Mouse (Mus musculus) heart, postnatal 36 days (tissue): ENCODE results near the gene Smad3. TPM values are rescaled to one million over a fixed set of nuclear protein-coding genes. Genes with fewer than 3 reads are reported as not detected.

Experiments
- DNase-seq, 2 experiments: peaks; one replicate each; pipeline ENCODE4 v3.0.0; 2021 to 2022
- intact Hi-C: fragments of 180-260 bp; cut with DNase I; formaldehyde crosslinking; loops from one replicate; pipeline ENCODE4 v1.15.1; 2025
- total RNA-seq, 2 experiments: library from RNA; stranded (reverse); gene quantifications; 2 replicates each; pipeline ENCODE4 v1.2.3; 2021

The Smad3 gene
- total RNA-seq, 2 experiments from 2014 or later = 12.5 to 13.2 TPM

DNA sequence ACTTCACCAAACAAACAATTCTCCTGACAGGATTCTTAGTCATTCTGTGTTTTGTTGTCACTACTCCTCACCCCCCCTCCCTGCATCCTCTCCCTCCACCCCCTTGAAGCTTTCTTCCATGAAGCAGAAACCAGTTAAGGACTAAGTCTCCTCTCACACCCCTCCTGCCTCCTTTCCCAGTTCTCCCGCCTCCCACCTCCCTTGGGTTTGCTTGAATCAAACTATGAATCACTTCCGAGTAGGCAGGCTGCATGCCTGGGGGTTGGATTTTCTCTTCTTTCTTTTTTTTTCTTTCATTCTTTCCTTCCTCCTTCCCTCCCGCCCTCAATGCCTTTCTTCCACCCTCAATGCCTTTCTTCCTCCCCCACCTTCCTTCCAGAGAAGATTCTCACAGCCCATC, 80.2 kb downstream of the Smad3 start:
- no peak for DNase-seq
- intact Hi-C loops = no loop called here

GRCm38 (mm10) chr9:63674613-63675012, 83.2 kb downstream of the Smad3 start:
- DNase-seq = no peak

DNA sequence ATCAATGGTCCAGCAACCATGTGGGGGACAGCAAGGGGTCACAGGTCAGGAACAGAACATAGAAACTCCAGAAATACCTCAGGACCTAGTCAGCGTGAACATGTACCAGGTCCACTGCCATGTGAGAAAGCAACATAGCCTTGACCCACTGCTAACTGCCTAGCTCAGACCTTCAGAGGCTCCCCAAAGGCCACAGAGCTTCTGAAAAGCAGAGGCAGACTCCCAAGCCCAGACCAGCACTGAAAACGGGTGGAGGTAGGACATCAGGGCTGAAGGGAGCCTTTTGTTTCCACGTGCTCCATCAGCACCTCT, 84.3 kb downstream of the Smad3 start:
- intact Hi-C loops = no loop called here
- no peak for DNase-seq

More at GRCm38 (mm10) chr9:63674613-63675012, 83.2 kb downstream of the Smad3 start:
- intact Hi-C loops = no loop called here

DNA sequence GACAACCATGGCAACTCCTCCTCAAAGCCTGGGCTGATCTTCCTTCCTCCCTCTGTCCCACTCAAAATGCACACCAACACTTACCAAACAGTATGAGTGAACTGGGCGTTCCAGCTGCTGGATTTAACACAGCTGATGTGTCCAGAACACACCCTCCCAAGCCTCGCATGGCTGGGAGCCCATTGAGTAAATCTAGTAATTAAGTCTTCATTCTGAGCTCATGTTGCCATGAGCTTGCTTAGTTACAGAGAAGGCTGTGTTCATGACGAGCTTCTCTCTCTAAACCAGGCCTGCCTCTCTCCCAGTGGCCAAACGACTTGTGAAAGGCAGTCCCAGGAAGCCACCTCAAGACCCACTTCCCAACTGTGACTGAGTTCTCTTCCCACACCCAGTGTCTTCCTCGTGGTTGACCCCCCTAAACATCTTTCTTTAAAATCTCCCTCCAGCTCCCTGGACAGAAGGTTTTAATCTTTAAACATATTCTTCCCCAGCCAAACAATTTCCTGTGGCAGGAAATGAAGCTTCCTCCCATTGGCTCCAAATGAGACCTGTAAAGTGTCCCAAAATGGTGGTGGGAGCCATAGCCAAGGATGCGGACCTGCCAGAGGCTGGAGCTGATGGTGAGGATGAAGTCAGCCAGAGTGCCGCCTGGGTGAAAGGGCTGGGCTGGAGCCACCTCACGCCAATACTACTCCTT, 84.8 kb downstream of the Smad3 start:
- DNase-seq = no peak
- intact Hi-C loops = no loop called here

DNA sequence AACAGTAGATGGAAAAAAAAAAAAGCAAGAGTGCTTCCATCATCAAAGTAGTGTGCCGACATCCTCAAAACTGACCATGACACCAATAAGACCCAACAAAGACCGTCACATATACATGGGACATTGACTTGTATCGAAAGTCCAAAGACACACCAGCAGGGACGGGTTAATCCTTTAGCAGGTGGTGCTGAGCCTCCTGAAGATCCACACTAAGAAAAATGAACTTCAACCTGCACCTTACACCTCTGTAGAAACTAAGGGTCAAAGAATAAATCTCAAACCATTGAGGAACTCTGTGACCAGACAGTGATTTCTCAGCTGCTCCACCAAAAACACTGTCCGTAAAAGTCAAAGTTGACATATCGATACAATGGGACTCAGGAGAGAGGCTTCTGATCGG, 88.0 kb downstream of the Smad3 start:
- DNase-seq = no peak
- intact Hi-C loops = loop anchor here (2.0 to 5.0 kb wide), 2 partner anchors 37 to 87 kb away; partner anchors contain the start of gene Smad3

GRCm38 (mm10) chr9:63668621-63669020, 89.2 kb downstream of the Smad3 start:
- intact Hi-C loops = loop anchor here (2.0 to 5.0 kb wide), 2 partner anchors 38 to 89 kb away; partner anchors contain the start of gene Smad3

DNA sequence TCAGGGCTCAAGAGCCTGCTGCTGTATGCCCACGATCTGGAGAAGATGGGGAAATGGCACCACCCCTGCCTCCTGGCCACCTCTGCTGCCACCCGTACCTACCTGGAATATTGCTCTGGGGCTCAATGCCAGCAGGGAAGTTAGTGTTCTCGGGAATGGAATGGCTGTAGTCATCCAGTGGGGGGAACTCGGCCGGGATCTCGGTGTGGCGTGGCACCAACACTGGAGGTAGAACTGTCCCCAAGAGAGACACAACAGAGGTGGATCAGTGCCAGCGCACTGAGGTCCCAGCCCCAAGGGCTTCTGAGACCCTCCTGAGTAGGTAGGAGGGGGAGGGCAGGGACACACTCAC, 90.4 kb downstream of the Smad3 start:
- no peak for DNase-seq
- intact Hi-C loops = loop anchor here (5.0 kb wide), 1 partner anchor 90 kb away; the partner anchor contains the start of gene Smad3

More at GRCm38 (mm10) chr9:63668621-63669020, 89.2 kb downstream of the Smad3 start:
- no peak for DNase-seq

DNA sequence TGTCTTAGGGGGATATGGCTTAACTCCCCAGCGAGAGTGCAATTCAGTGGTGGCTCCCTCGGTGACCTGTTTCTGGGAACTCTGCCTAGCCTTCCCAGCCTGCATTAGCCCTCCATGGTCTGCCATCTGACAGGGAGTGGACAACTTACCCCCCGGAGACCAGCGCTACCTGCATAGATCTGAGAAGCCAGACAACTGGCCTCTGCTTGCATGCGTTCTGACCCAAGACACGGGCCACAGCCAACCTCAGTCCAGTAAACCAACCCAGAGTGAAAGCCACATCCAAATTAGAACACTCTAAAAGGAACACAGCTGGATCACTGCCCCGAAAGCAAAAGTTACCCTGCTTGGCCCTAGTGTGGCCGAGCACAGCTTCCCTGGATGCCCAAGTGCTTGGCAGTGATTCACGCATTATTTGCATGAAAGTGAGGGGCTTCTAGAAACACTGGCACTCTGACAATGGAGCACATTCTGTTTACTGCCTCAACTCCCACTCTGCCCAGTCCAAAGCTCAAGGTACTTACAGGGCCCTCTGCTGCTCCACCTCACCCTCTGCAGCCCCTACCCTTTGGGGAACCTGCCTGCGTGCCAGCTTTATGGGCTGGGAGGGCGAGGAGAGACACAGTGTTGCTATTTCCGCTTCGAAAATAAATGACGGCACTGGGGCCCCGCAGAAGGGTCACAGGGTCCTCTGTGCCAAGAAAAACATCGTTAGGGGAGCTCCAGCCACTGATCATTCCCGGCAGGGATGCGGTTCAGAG, 91.0 kb downstream of the Smad3 start:
- intact Hi-C loops = loop anchor here (5.0 kb wide), 1 partner anchor 91 kb away; the partner anchor contains the start of gene Smad3
- peak; percentile 50 to 66 for DNase-seq

DNA sequence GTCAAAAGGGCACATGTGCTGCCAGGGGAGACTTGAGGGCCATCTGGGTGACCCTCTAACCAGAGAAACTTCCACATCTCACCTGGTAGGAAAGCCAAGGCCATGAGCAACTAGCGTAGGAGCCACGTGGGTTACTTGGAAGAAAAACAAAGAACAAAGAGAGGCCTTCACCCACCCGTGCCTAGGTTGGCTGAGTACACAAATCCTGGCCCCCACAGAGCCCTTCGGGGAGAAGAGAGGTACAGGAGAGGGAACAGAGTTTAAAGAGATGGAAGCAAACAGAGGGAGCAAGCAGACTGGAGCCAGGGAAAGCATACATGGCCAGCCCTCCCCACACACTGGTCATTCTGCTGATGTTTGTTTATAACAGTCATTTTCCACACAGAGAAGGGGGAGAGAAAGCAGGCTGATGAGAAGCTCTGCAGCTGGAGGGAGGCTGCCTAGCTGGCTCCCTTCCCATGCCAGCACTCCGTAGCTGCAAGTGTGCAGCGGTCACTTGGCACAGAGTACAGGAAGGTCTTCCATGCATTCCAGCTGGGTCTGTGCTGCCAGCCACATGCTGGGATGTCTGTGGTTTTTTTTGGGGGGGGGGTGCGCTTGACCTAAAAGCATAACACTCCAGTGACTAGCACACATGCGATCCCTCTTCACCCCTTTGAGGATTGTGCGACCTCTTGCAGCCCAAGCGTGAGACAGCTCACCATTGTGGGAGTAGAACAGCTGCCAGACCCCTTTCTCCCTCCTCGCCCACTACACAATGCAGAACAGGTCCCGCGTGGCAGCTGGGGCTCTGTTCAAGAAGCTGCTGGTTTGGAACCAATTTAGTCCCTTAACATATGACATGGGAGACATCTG, 92.8 kb downstream of the Smad3 start:
- DNase-seq = no peak
- intact Hi-C loops = loop anchor here (5.0 kb wide), 1 partner anchor 92 kb away; the partner anchor contains the start of gene Smad3

DNA sequence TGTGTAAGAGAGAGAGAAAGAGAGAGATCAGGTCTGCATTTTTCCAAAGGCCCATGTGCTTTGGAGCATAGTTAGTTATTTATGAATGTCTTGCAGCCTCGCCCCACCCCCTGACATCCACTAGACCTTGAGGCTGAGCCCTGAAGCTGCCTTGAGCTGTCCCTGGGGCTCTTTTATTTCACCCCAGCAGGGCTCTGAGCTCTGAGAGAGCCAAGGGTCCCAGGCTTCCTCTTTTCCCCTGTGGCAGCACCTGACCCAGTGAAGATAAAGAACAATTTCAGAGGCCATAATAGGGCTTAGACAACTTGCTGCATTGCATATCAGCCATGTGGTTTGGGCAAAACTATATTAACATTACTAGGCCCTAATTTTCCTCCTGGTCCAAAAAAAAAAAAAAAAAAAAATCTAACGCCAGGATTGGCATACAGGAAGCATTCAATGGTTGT, 93.5 kb downstream of the Smad3 start:
- intact Hi-C loops = no loop called here
- DNase-seq = no peak

DNA sequence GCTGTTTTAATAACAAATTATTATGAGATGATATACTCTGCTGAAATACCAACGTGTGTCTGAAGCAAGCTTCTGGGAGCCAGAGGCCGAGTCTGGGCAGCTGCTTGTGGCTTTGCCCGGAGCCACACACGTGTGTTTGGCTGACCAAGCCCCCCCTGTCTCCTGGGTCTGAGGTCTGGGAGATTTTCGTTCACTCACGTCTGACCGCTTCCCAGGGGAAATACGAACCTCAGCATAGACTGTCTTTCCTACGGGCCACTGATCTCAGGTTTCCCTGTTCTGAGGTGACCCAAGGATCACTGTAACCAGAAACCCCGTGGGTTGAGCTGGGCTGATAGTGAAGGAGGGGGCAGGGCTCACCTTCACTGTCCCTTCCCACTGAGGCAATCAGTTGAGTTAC, 94.6 kb downstream of the Smad3 start:
- DNase-seq = no peak
- intact Hi-C loops = no loop called here

- DNase-seq = no peak
- intact Hi-C loops = no loop called here
Observed at GRCm38 (mm10) chr9:63662759-63663158, 95.0 kb downstream of the Smad3 start.

DNA sequence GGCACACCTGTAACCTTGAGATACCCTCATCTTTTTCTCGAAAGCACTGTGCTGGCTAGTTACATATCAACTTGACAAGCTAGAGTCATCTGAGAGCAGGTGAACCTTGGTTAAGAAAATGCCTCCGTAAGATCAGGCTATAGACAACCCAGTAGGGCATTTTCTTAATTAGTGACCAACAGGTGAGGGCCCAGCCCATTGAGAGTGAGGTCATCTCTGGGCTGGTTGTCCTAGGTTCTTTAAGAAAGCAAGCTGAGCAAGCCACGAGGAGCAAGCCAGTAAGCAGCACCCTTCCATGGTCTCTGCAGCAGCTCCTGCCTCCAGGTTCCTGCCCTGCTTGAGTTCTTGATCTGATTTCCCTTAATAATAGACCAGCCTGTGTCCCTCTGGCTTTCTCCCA, 97.1 kb downstream of the Smad3 start:
- intact Hi-C loops = no loop called here
- no peak for DNase-seq

DNA sequence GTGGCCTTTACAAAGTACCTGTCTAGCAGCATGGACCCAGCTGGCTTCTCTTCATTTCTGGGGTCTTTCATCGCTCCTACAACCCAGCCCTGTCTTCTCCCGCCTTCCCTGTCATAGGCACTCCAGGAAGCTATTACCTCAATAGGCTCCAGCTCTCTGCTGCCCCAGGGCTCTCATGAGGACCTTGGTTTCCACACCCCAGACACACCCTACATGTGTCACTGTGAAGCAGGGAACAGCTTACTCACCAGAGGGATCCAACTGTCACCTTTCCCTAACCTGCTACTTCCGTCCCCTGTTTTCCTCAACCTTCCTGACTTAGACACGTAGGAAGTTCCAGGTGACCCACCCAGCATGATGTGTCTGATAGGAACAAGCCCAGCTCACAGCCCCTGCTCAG, 97.7 kb downstream of the Smad3 start:
- DNase-seq = no peak
- intact Hi-C loops = no loop called here

DNA sequence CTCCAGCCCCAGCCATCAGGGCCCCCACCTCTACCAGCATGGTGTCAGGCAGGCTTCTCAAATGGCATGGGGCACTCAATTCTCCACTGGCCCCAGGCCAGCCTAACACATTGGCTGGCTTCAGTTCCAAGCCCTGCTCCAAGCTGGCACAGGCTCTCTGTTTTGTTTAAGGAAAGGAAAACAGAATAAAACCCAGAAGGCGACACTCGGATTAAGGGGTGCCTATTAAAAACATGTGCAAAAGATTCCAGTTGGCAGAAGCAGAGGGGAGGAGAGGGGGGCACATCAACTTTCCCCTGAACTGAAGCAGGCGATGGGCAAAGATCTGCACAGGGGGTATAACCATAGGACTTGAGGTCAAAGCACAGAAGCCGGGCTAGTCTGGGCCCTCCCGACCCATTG, 98.8 kb downstream of the Smad3 start:
- DNase-seq = peak in 1 of 2 experiments; percentile 49
- intact Hi-C loops = no loop called here

- intact Hi-C loops = no loop called here
- DNase-seq = no peak
Observed at GRCm38 (mm10) chr9:63658436-63658835, 99.4 kb downstream of the Smad3 start.

DNA sequence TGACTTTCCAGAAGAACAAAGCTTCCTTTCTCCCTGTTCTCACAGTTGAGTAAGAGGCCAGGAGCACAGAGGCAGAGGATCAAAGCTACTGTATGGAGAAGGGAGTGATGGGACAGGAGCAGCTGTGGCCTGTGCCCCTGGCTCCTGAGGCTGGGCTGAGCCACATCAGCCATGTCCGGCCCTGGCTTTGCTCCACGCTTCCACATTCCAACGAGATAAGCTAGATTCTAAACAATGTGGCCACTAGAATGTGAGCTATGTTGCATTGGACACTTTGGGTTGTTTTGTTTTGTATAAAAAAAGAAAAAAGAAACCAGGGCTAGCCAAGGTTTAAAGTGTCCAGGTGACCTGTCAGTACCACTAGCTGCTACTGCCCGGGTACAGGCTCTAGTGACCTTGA, 100.6 kb downstream of the Smad3 start:
- intact Hi-C loops = no loop called here
- no peak for DNase-seq

DNA sequence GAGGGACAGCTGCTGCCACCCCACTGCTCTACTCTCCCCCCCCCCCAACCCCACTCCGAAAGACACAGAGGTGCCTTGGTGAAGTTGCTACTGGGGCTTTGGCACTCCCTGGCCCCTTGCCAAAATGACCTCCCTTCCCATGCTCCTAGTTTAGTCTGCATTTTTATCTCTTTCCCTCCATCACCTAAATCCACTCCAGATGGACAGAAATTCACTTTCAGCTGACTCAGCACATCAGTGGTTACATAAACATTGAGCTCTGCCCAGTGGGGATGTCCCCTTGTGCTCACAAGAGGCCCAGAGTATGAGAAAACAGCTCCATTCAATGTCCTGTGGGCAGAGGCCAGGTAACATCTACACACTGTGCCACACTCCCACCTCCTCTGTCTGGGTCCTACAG, 102.7 kb downstream of the Smad3 start:
- intact Hi-C loops = no loop called here
- no peak for DNase-seq

GRCm38 (mm10) chr9:63654575-63654974, 103.2 kb downstream of the Smad3 start:
- intact Hi-C loops = loop anchor here (5.0 kb wide), 1 partner anchor 53 kb away; no protein-coding TSS in a partner anchor

DNA sequence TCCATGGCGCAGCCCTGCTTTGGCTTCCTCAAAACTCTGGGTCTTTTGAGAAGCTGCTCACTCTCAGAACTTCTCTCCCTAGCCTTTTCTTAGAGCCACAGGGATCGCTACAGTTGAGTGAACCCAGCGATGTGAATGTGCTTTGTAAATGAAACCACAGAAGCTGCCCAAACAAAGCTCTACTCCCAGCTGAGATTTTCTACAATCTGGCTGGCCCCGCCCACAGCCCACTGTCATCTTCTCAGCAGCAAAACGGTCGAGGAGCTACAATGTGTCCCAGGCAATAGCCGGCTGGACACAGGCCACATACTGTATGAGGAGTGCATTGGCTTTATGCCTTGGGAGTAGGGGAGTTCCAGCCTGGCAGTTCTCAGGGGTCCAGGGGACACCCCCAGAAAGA, 104.1 kb downstream of the Smad3 start:
- intact Hi-C loops = loop anchor here (5.0 kb wide), 1 partner anchor 54 kb away; no protein-coding TSS in a partner anchor

More at GRCm38 (mm10) chr9:63654575-63654974, 103.2 kb downstream of the Smad3 start:
- DNase-seq = no peak

GRCm38 (mm10) chr9:63651594-63651993, 106.2 kb downstream of the Smad3 start:
- intact Hi-C loops = loop anchor here (2.0 to 5.0 kb wide), 2 partner anchors 56 to 105 kb away; partner anchors contain the start of gene Smad3
- no peak for DNase-seq

More for the DNA sequence above, 104.1 kb downstream of the Smad3 start:
- no peak for DNase-seq
